23 mouse cellular contexts compared by ENCODE assay signal in genomic region chr10:62190821-62191220, GRCm38 (mm10). TPM values are rescaled to one million over a fixed set of nuclear protein-coding genes. Genes with fewer than 3 reads are reported as not detected.
DNase-seq lines count a peak whose midpoint lies in the region; TF ChIP-seq lines count a peak whose summit lies in the region.
"Had no signal": no experiment of that assay in that cellular context is flagged by ENCODE, and none has a peak within 500 bp of the region (broad histone marks: within the 10 kb centered on the region; RNA-seq: fewer than 3 reads in every experiment).

No protein-coding gene starts in this region.

- H3K27ac ChIP-seq in layer of hippocampus, adult 2 months = peak overlapping the region; percentile 87; the same call in 1 of the 2 replicates
- no peak overlapping the region for H3K27ac ChIP-seq in thymus, adult 2 months (ENCODE audit: control insufficient read depth, insufficient read depth, low read length)
- H3K27ac ChIP-seq: embryonic facial prominence, embryonic 12.5 days; forebrain, embryonic 15.5 days; hindbrain, embryonic 15.5 days had no signal

- no peaks in the 10 kb centered on the region for H3K4me1 ChIP-seq in thymus, adult 2 months (replicated peaks; ENCODE audit: control insufficient read depth, insufficient read depth, low read length)

- no peak for TF ChIP-seq POLR2A in thymus, adult 2 months (IDR thresholded peaks at IDR 0.05; ENCODE audit: control insufficient read depth, extremely low read depth, insufficient read depth, low read length, poor library complexity)

- no peak for TF ChIP-seq CTCF in layer of hippocampus, adult 2 months (conservative IDR thresholded peaks at IDR 0.05)
- no peak for TF ChIP-seq CTCF in thymus, adult 2 months (IDR thresholded peaks at IDR 0.05; ENCODE audit: borderline replicate concordance, control insufficient read depth, extremely low read depth, insufficient read depth, low read length, poor library complexity)

- no peak overlapping the region for H3K4me3 ChIP-seq in layer of hippocampus, adult 2 months
- no peak overlapping the region for H3K4me3 ChIP-seq in thymus, adult 2 months (ENCODE audit: control insufficient read depth, insufficient read depth, low read length)
- H3K4me3 ChIP-seq: embryonic facial prominence, embryonic 12.5 days; forebrain, embryonic 15.5 days; heart, embryonic 12.5 days; hindbrain, embryonic 15.5 days had no signal

- no peaks in the 10 kb centered on the region for H3K27me3 ChIP-seq in thymus, adult 2 months (ENCODE audit: control insufficient read depth, insufficient read depth, low read length)
- H3K27me3 ChIP-seq: embryonic facial prominence, embryonic 12.5 days; forebrain, embryonic 15.5 days had no signal

- DNase-seq in cerebellum, adult 9-10 months = peak; percentile 21
- no peak for DNase-seq in cerebellum, postnatal 4 days (ENCODE audit: low spot score in 2 of 2)
- DNase-seq in layer of hippocampus, adult 2 months (ENCODE audit: low spot score in 2 of 2) = no peak
- no peak for DNase-seq in layer of hippocampus, adult 11-12 months (ENCODE audit: low spot score)
- DNase-seq in thymus, adult 2 months = peak; percentile 26
- DNase-seq in thymus, postnatal 4 days = no peak
- DNase-seq in thymus, postnatal 25 days = peak; percentile 31
- DNase-seq in heart, postnatal 4 days = no peak
- DNase-seq: adrenal gland, postnatal 10 days; cerebellum, adult 11-12 months; cerebellum, postnatal 10 days; gastrocnemius, postnatal 14 days had no signal

- H3K36me3 ChIP-seq in thymus, adult 2 months (ENCODE audit: control insufficient read depth, insufficient read depth, low read length) = no peaks in the 10 kb centered on the region
- H3K36me3 ChIP-seq: embryonic facial prominence, embryonic 12.5 days; forebrain, embryonic 15.5 days; heart, embryonic 12.5 days; hindbrain, embryonic 15.5 days had no signal

- WGBS in thymus, adult 2 months = 98% methylated on average over 7 of the region's 7 CpGs

RNA-seq across cellular contexts. Expression of gene Tspan15, which starts 40.2 kb away (rescaled TPM):
- 10 to 100 TPM; 13.6 to 15.9 TPM for total RNA-seq in layer of hippocampus, adult 2 months (2021)
- 12.7 and 13.7 TPM in 2 replicates for polyA plus RNA-seq in thymus, adult 2 months (2012; rRNA removed)
- total RNA-seq in heart, postnatal 4 days (2021) = 10 to 100 TPM; 10.1 to 10.3 TPM
- total RNA-seq: granulocyte monocyte progenitor cell, adult 5-6 weeks had no signal

RNA-seq across cellular contexts. Expression of gene Fam241b, which starts 47.1 kb away (rescaled TPM):
- total RNA-seq in layer of hippocampus, adult 2 months (2021) = 10 to 100 TPM; 36.2 to 40.6 TPM
- polyA plus RNA-seq in thymus, adult 2 months (2012; rRNA removed) = 2.3 and 4.0 TPM in 2 replicates
- under 1 TPM; 0.70 to 0.86 TPM for total RNA-seq in heart, postnatal 4 days (2021)
- total RNA-seq: granulocyte monocyte progenitor cell, adult 5-6 weeks had no signal

RNA-seq across cellular contexts. Expression of gene Neurog3, which starts 57.9 kb away (rescaled TPM):
- not detected for total RNA-seq in layer of hippocampus, adult 2 months (2021)
- polyA plus RNA-seq in thymus, adult 2 months (2012; rRNA removed) = 0.20 and 0.22 TPM in 2 replicates
- not detected for total RNA-seq in heart, postnatal 4 days (2021)
- total RNA-seq: adrenal gland, postnatal 10 days; adrenal gland, postnatal 4 days; gastrocnemius, postnatal 14 days; granulocyte monocyte progenitor cell, adult 5-6 weeks; heart, adult 8-10 months; heart, postnatal 25 days; MEL had no signal
- polyA plus RNA-seq: C2C12; heart, embryonic 12.5 days; heart, embryonic 16.5 days; hindbrain, embryonic 15.5 days had no signal

Comparison
In these comparisons a context has a peak if more than half of its experiments do, and no peak if none do; other contexts are left out.
1. DNase-seq: peak in cerebellum, adult 9-10 months (single experiment), thymus, adult 2 months (single experiment) and thymus, postnatal 25 days (single experiment); none in cerebellum, postnatal 4 days (0 of 2), layer of hippocampus, adult 2 months (0 of 2), layer of hippocampus, adult 11-12 months (single experiment), thymus, postnatal 4 days (single experiment) and heart, postnatal 4 days (single experiment).
2. RNA of gene Fam241b, which starts 47.1 kb away (total RNA-seq): 36.2 to 40.6 TPM in layer of hippocampus, adult 2 months; 0.70 to 0.86 TPM in heart, postnatal 4 days; every median in the first group is over 10 times any median in the second.